Comparison of ENCODE assay signal across 28 mouse cellular contexts in genomic region chr2:63434327-63434726, GRCm38 (mm10).
"Had no signal": no experiment of that assay in that cellular context is flagged by ENCODE, and none has a peak within 500 bp of the region (broad histone marks: within the 10 kb centered on the region; RNA-seq: fewer than 3 reads in every experiment).

No protein-coding gene starts in this region.

- H3K27ac ChIP-seq: embryonic facial prominence, embryonic 10.5 days; embryonic facial prominence, embryonic 12.5 days; embryonic facial prominence, embryonic 13.5 days; embryonic facial prominence, embryonic 15.5 days; forebrain, embryonic 10.5 days; forebrain, embryonic 12.5 days; forebrain, embryonic 13.5 days; forebrain, embryonic 15.5 days; gastrocnemius, adult 2 months; heart, adult 2 months; heart, embryonic 10.5 days had no signal

- H3K4me3 ChIP-seq: embryonic facial prominence, embryonic 10.5 days; embryonic facial prominence, embryonic 12.5 days; embryonic facial prominence, embryonic 13.5 days; embryonic facial prominence, embryonic 15.5 days; erythroblast, embryonic 14.5 days; forebrain, embryonic 10.5 days; forebrain, embryonic 12.5 days; forebrain, embryonic 13.5 days; forebrain, embryonic 15.5 days; gastrocnemius, adult 2 months; heart, adult 2 months; heart, embryonic 10.5 days had no signal

- H3K27me3 ChIP-seq: embryonic facial prominence, embryonic 12.5 days; embryonic facial prominence, embryonic 13.5 days; embryonic facial prominence, embryonic 15.5 days; forebrain, embryonic 12.5 days; forebrain, embryonic 13.5 days; forebrain, embryonic 15.5 days had no signal

- H3K9ac ChIP-seq: embryonic facial prominence, embryonic 12.5 days; embryonic facial prominence, embryonic 13.5 days; embryonic facial prominence, embryonic 15.5 days; forebrain, embryonic 12.5 days; forebrain, embryonic 13.5 days; forebrain, embryonic 15.5 days; forebrain, postnatal 0 days had no signal

- ATAC-seq: forebrain, embryonic 13.5 days; forebrain, embryonic 14.5 days; forebrain, embryonic 15.5 days; forebrain, embryonic 16.5 days; forebrain, postnatal 0 days had no signal

- H3K4me2 ChIP-seq: embryonic facial prominence, embryonic 12.5 days; embryonic facial prominence, embryonic 13.5 days; embryonic facial prominence, embryonic 15.5 days; forebrain, embryonic 12.5 days; forebrain, embryonic 13.5 days; forebrain, embryonic 15.5 days had no signal

- H3K4me1 ChIP-seq: embryonic facial prominence, embryonic 10.5 days; embryonic facial prominence, embryonic 12.5 days; embryonic facial prominence, embryonic 13.5 days; embryonic facial prominence, embryonic 15.5 days; forebrain, embryonic 10.5 days; forebrain, embryonic 12.5 days; forebrain, embryonic 13.5 days; forebrain, embryonic 15.5 days; heart, embryonic 10.5 days had no signal

- H3K36me3 ChIP-seq: embryonic facial prominence, embryonic 10.5 days; embryonic facial prominence, embryonic 12.5 days; embryonic facial prominence, embryonic 13.5 days; embryonic facial prominence, embryonic 15.5 days; forebrain, embryonic 10.5 days; forebrain, embryonic 12.5 days; forebrain, embryonic 15.5 days; heart, embryonic 10.5 days had no signal

- H3K9me3 ChIP-seq: embryonic facial prominence, embryonic 10.5 days; embryonic facial prominence, embryonic 12.5 days; embryonic facial prominence, embryonic 13.5 days; embryonic facial prominence, embryonic 15.5 days; forebrain, embryonic 10.5 days; forebrain, embryonic 12.5 days; forebrain, embryonic 13.5 days; forebrain, embryonic 15.5 days; heart, embryonic 10.5 days had no signal

- DNase-seq: cerebellum, adult 9-10 months; cerebellum, adult 9-11 months; cerebellum, postnatal 10 days; cerebellum, postnatal 14 days; cerebellum, postnatal 25 days; cerebellum, postnatal 36 days; embryo, embryonic 11 days; forebrain, postnatal 0 days; gastrocnemius, adult 2 months; gastrocnemius, postnatal 10 days; gastrocnemius, postnatal 14 days; gastrocnemius, postnatal 25 days; gastrocnemius, postnatal 36 days; heart, adult 11 months; heart, adult 18-20 months; heart, adult 2 months had no signal
